Mouse (Mus musculus) T-helper 17 cell (primary cell): ENCODE data around the gene E2f7.

Source experiments
- in situ Hi-C, 2 experiments: fragments of 300-600 bp; cut with MboI, MseI; formaldehyde crosslinking; loops; 1 replicate in 1 of 2; 2 replicates in 1 of 2; pipeline ENCODE4 v1.15.1; 2025; ENCODE audit warnings: high pct_unique_total_duplicates in 2 of 2

E2f7 gene

GRCm38 (mm10) chr10:110773878-110774277 lies 28.6 kb downstream of the E2f7 start:
- in situ Hi-C loops: no loop called here

- in situ Hi-C loops: no loop called here
These were observed 36.5 kb downstream of the E2f7 start for GRCm38 (mm10) chr10:110781772-110782171.

- in situ Hi-C loops: no loop called here
These were observed 37.4 kb downstream of the E2f7 start for GRCm38 (mm10) chr10:110782655-110783054.

- in situ Hi-C loops: no loop called here
These were observed 43.0 kb downstream of the E2f7 start for GRCm38 (mm10) chr10:110788049-110788752.

- in situ Hi-C loops: loop anchor here (5.0 kb wide), 2 partner anchors 188 to 308 kb away; no protein-coding TSS in a partner anchor
These were observed 44.4 kb downstream of the E2f7 start for GRCm38 (mm10) chr10:110789683-110790082.

GRCm38 (mm10) chr10:110793150-110793787 lies 48.0 kb downstream of the E2f7 start:
- in situ Hi-C loops: loop anchor here (5.0 kb wide), 2 partner anchors 184 to 304 kb away; no protein-coding TSS in a partner anchor

GRCm38 (mm10) chr10:110794564-110795205 lies 49.4 kb downstream of the E2f7 start:
- in situ Hi-C loops: loop anchor here (5.0 kb wide), 2 partner anchors 183 to 303 kb away; no protein-coding TSS in a partner anchor

GRCm38 (mm10) chr10:110795206-110795796 lies 50.1 kb downstream of the E2f7 start:
- in situ Hi-C loops: no loop called here

GRCm38 (mm10) chr10:110801296-110801695 lies 56.1 kb downstream of the E2f7 start:
- in situ Hi-C loops: loop anchor here in 1 of 2 experiments (5.0 kb wide), 1 partner anchor 171 kb away; no protein-coding TSS in a partner anchor

- in situ Hi-C loops: loop anchor here in 1 of 2 experiments (5.0 kb wide), 1 partner anchor 168 kb away; no protein-coding TSS in a partner anchor
These were observed 59.2 kb downstream of the E2f7 start for GRCm38 (mm10) chr10:110804279-110805024.

GRCm38 (mm10) chr10:110805025-110805740 lies 59.9 kb downstream of the E2f7 start:
- in situ Hi-C loops: no loop called here

- in situ Hi-C loops: no loop called here
These were observed 61.2 kb downstream of the E2f7 start for GRCm38 (mm10) chr10:110806471-110806870.

- in situ Hi-C loops: no loop called here
These were observed 65.3 kb downstream of the E2f7 start for GRCm38 (mm10) chr10:110810528-110810927.

- in situ Hi-C loops: no loop called here
These were observed 66.1 kb downstream of the E2f7 start for GRCm38 (mm10) chr10:110811209-110811861.

- in situ Hi-C loops: no loop called here
These were observed 66.6 kb downstream of the E2f7 start for GRCm38 (mm10) chr10:110811862-110812225.

- in situ Hi-C loops: no loop called here
These were observed 75.9 kb downstream of the E2f7 start for GRCm38 (mm10) chr10:110821139-110821538.

- in situ Hi-C loops: no loop called here
These were observed 76.5 kb downstream of the E2f7 start for GRCm38 (mm10) chr10:110821692-110822091.

- in situ Hi-C loops: loop anchor here in 1 of 2 experiments (10.0 kb wide), 1 partner anchor 1832 kb away; no protein-coding TSS in a partner anchor
These were observed 87.1 kb downstream of the E2f7 start for GRCm38 (mm10) chr10:110832336-110832735.

- in situ Hi-C loops: loop anchor here in 1 of 2 experiments (10.0 kb wide), 1 partner anchor 1830 kb away; no protein-coding TSS in a partner anchor
These were observed 90.0 kb downstream of the E2f7 start for GRCm38 (mm10) chr10:110835115-110835806.
